Mouse (Mus musculus) v-Abl transformed pro-B cells (cell line): ENCODE results near the gene Adgrd1.

ENCODE experiments used
- in situ Hi-C, 2 experiments: fragments of 400-800 bp; cut with MboI; formaldehyde crosslinking; loops; one replicate each; pipeline ENCODE4 v1.15.1; 2025; ENCODE audit not compliant: unreplicated experiment in 2 of 2

The Adgrd1 gene

DNA sequence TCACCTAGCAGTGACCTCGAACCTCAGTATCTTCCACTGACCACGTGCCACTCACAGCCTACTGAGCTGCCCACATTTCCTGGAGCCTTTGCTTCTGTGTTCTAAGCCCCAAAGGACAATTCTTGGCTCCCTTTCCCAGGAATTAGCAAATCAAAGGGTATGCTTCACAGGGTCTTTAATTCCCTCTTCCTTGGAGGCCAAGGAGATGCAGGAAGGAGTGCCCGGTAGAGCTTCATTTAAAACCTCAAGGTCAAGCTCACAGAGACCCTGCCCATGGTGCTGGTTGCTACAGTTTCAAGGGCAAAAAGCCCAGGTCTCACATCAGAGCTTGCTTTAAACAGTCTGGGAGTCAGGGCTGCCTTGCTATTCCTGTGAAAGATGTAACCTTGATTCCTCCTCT lies 145.7 kb downstream of the Adgrd1 start:
- in situ Hi-C loops: no loop called here

DNA sequence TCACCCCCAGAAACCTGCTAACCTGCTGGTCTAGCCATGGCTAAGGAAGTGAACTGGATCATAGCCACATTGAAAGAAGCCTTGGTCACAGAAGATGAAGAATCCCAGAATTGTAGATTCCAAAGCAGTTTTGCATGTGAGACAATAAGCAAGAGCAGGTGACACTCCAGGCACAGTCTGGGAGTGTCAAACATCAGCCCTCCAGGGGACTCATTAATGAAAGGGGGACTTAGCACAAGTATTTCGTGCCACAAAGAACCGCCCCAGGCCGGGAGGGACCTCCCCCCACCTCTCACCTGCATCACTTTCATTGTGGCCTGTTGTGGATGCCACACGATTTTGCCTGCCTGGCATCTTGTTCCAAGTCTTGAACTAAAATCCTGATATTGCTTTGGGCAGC lies 146.6 kb downstream of the Adgrd1 start:
- in situ Hi-C loops: no loop called here

DNA sequence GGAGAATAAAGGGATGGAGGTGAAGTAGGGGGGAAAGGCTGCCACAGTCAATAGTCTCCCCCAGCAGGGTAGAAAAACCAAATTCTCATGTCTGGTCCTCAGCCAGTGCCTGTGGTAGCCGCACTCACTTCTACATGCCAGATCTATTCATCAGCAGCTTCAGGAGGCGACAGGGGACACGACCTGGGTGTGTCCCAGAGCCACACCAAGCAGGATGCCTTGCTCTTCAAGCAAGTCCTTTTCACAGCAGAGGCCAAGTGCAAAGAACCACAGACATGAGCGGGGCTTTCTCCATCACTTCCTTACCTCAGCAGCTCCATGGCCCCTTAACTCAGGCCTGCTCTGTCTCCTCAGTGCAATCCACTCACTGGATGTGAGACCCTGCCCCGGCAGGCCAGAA lies 147.8 kb downstream of the Adgrd1 start:
- in situ Hi-C loops: no loop called here

- in situ Hi-C loops: no loop called here
These were observed 152.5 kb downstream of the Adgrd1 start for GRCm38 (mm10) chr5:129249080-129249479.
